Mouse (Mus musculus) ES-Bruce4 (cell line): ENCODE measurements around the gene Ercc6l2.

Experiments used
- CTCF ChIP-seq: IDR thresholded peaks from one replicate; pipeline ENCODE4 v1.8.1; 2011; ENCODE audit warnings: low read depth, low read length
- EP300 ChIP-seq: IDR thresholded peaks from 2 replicates; pipeline ENCODE4 v1.6.1; 2011; ENCODE audit warnings: low read depth, low read length; ENCODE audit not compliant: insufficient read depth
- POLR2A ChIP-seq: IDR thresholded peaks from one replicate; pipeline ENCODE4 v1.8.1; 2011; ENCODE audit warnings: low read length; ENCODE audit not compliant: insufficient read depth

GRCm38 (mm10) chr13:63936369-63936768 lies 121.3 kb downstream of the Ercc6l2 start:
- no peak for TF ChIP-seq EP300
- TF ChIP-seq CTCF, result no peak
- TF ChIP-seq POLR2A, result no peak
